Mouse (Mus musculus) gastrocnemius, postnatal 36 days (tissue): Measurements from ENCODE around the gene Rnf180. TPM values are rescaled to one million over a fixed set of nuclear protein-coding genes. Genes with fewer than 3 reads are reported as not detected.

ENCODE experiments used
- DNase-seq, 2 experiments: peaks; one replicate each; pipeline ENCODE4 v3.0.0; 2022
- intact Hi-C: fragments of 180-260 bp; cut with DNase I; formaldehyde crosslinking; loops from one replicate; pipeline ENCODE4 v1.15.1; 2025
- total RNA-seq, 2 experiments: library from RNA; stranded (reverse); gene quantifications; 2 replicates each; pipeline ENCODE4 v1.2.3; 2021

The Rnf180 gene
- total RNA-seq, 2 experiments from 2014 or later: 0.18 to 0.39 TPM

- no peak for DNase-seq
- intact Hi-C loops: no loop called here
These were observed 154.7 kb downstream of the Rnf180 start for GRCm38 (mm10) chr13:105139881-105140280.

- intact Hi-C loops: no loop called here
- DNase-seq: no peak
These were observed 160.2 kb downstream of the Rnf180 start for GRCm38 (mm10) chr13:105134397-105134796.

- intact Hi-C loops: no loop called here
- no peak for DNase-seq
These were observed 161.8 kb downstream of the Rnf180 start for GRCm38 (mm10) chr13:105132776-105133175.

GRCm38 (mm10) chr13:105132370-105132769 is 162.2 kb downstream of the Rnf180 start:
- no peak for DNase-seq
- intact Hi-C loops: no loop called here

- no peak for DNase-seq
- intact Hi-C loops: no loop called here
These were observed 164.5 kb downstream of the Rnf180 start for GRCm38 (mm10) chr13:105130080-105130479.

- intact Hi-C loops: no loop called here
These were observed 172.5 kb downstream of the Rnf180 start for GRCm38 (mm10) chr13:105122092-105122491.

GRCm38 (mm10) chr13:105121617-105122016 is 173.0 kb downstream of the Rnf180 start:
- intact Hi-C loops: no loop called here
- no peak for DNase-seq

More at GRCm38 (mm10) chr13:105122092-105122491, 172.5 kb downstream of the Rnf180 start:
- no peak for DNase-seq

- no peak for DNase-seq
- intact Hi-C loops: no loop called here
These were observed 183.0 kb downstream of the Rnf180 start for GRCm38 (mm10) chr13:105111599-105111998.

- no peak for DNase-seq
- intact Hi-C loops: no loop called here
These were observed 190.2 kb downstream of the Rnf180 start for GRCm38 (mm10) chr13:105104385-105104784.

GRCm38 (mm10) chr13:105100705-105101104 is 193.9 kb downstream of the Rnf180 start:
- no peak for DNase-seq
- intact Hi-C loops: no loop called here

GRCm38 (mm10) chr13:105096316-105096715 is 198.3 kb downstream of the Rnf180 start:
- no peak for DNase-seq
- intact Hi-C loops: no loop called here

GRCm38 (mm10) chr13:105089276-105089675 is 205.3 kb downstream of the Rnf180 start:
- intact Hi-C loops: no loop called here
- no peak for DNase-seq

- no peak for DNase-seq
- intact Hi-C loops: no loop called here
These were observed 212.8 kb downstream of the Rnf180 start, which contains the start of gene 4933425L06Rik for GRCm38 (mm10) chr13:105081862-105082261. 4933425L06Rik (plus strand) TSS chr13:105082122.

Other genes with a start within 250 kb of the Rnf180 start
- gene Rgs7bp, start 239.9 kb downstream of the Rnf180 start, total RNA-seq: under 1 TPM; 0.51 to 0.54 TPM
- gene 4933425L06Rik, start 212.7 kb downstream of the Rnf180 start, total RNA-seq: not detected
- not detected for gene Htr1a, start 148.8 kb upstream of the Rnf180 start, total RNA-seq